Mouse (Mus musculus) large intestine, adult 2 months (tissue): ENCODE data around the gene Ggta1. TPM values are rescaled to one million over a fixed set of nuclear protein-coding genes. Genes with fewer than 3 reads are reported as not detected.

Source experiments
- DNase-seq: peaks from one replicate; pipeline ENCODE4 v3.0.0-alpha.2; 2012; ENCODE audit warnings: low read depth, low spot score
- WGBS: fragments of 180-500 bp; shearing (Covaris S2); methylation state at CpG from one replicate; pipeline ENCODE4 v1.1.7; 2018; 5-methylcytosine and 5-hydroxymethylcytosine counted together
- polyA plus RNA-seq: library from polyadenylated mRNA; depleted of rRNA; stranded (reverse); fragments of >200 nt; gene quantifications from 2 replicates; pipeline ENCODE4 v1.2.3, GENCODE M21; 2012

Ggta1 gene
- polyA plus RNA-seq, 1 experiment = 3.9 TPM

GRCm38 (mm10) chr2:35443981-35444763 lies 18.9 kb downstream of the Ggta1 start:
- WGBS = 47% methylated on average over 16 of the region's 16 CpGs
- DNase-seq = no peak

DNA sequence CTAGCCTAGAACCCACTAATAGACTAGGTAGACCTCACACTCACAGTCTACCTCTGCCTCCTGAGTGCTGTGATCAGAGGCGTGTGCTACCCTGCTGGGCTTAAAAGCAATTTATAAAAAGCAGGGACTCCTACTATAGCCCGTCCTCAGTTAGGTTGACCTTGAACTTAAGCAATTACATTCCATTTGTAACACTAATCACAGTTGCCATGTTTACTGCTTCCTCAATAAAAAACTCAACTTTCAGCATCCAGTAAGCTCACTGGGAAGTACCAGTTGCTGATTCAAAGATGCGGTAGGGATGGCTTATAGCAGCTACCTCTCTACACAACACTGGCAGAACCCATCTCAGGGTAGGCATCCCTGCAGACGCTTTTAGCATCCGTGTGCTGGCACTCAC lies 19.7 kb downstream of the Ggta1 start:
- no peak for DNase-seq
- 38% methylated on average over 5 of the region's 5 CpGs for WGBS

DNA sequence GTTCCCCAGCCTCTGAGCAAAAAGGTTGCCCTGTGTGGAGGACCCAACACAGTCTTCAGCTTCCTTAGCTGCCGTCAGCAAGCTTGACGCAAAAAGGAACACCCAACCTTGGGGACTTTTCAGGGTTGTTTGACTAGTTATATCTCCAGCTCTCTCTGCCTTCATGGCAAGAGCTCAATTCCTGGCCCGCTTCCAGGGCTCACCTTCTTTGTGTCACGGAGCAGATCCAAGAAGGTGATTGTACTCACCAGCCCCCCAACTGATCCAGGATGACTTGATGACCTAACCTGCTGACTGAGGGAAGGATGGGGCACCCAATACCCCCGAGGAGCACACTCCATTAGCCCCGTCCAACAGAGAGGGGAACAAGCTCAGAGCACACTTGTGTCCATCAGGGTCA lies 21.0 kb downstream of the Ggta1 start:
- 59% methylated on average over 6 of the region's 6 CpGs for WGBS
- DNase-seq = no peak

DNA sequence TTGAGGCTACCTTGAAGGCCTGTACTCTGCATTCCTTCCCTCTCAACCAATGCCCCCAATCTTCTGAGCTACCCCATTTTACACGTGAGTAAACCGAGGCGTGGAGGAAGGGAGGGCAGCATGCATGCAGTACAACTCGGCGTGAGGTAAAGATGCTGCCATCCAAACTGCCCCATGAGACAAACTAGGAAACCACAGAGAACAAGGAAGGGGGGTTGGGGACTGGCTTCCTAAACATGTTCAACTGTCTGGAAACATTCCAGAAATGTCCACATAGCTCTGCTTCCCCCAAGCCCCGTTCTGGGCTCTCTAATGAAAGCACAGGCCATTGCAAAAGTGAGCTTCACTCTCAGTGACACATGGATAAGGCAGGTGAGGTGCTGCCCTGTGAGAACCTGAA lies 21.6 kb downstream of the Ggta1 start:
- WGBS = 71% methylated on average over 6 of the region's 6 CpGs
- no peak for DNase-seq

DNA sequence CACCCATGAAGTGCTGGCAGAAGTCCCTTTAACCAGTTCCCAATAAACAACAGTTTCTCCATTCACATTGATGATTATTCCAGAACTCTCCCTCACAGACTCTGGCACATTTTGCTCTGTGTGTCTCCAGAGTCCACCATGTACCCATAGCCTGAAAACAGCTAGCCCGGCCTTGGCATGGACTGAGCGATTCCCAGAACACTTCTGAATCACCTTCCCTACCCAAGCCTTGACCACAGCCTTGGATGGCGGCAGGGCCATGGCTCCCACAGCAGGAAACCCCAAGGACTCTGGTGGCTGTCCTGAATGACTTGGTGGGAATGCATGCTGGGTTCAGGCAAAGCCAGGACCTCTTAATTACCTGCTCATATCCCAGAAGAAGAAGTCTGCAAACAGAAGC lies 22.6 kb downstream of the Ggta1 start:
- no peak for DNase-seq
- 87% methylated on average over 3 of the region's 3 CpGs for WGBS

- 86% methylated on average over 2 of the region's 2 CpGs for WGBS
- DNase-seq = no peak
These were observed 25.2 kb downstream of the Ggta1 start for GRCm38 (mm10) chr2:35437796-35438195.

DNA sequence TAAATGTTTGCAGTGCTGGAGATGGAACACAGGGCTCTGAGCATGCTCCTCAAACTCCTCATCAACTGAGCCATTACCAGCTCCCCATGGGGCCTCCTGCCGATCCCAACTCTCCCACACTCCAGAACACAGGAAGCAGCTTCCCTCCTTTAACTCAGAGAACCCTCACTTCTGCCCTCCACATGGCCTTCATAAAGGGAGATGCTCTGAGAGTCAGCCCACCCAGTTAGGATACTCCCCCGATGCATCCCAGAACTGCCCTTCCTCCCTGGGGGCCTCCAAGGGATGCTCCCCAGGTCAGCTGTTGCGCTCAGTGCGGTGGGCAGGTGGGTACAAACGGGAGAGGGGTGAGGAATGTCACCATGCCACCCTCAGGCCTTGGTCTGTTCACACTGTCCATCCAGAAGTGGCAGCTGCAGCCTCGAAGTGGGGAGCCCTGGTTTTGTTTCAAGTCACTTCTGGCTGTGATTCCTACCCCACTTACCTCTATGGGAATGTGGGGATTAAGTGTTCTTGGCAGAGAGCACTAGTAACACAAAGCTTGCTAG lies 28.4 kb downstream of the Ggta1 start:
- DNase-seq = no peak

GRCm38 (mm10) chr2:35433428-35433827 lies 29.6 kb downstream of the Ggta1 start:
- 67% methylated on average over 4 of the region's 4 CpGs for WGBS
- no peak for DNase-seq

More for the DNA sequence above, 28.4 kb downstream of the Ggta1 start:
- 69% methylated on average over 6 of the region's 6 CpGs for WGBS

GRCm38 (mm10) chr2:35432472-35432871 lies 30.6 kb downstream of the Ggta1 start:
- 26% methylated on average over 7 of the region's 7 CpGs for WGBS
- DNase-seq = no peak

GRCm38 (mm10) chr2:35432011-35432410 lies 31.0 kb downstream of the Ggta1 start:
- DNase-seq = no peak
- WGBS = 19% methylated on average over 7 of the region's 7 CpGs

DNA sequence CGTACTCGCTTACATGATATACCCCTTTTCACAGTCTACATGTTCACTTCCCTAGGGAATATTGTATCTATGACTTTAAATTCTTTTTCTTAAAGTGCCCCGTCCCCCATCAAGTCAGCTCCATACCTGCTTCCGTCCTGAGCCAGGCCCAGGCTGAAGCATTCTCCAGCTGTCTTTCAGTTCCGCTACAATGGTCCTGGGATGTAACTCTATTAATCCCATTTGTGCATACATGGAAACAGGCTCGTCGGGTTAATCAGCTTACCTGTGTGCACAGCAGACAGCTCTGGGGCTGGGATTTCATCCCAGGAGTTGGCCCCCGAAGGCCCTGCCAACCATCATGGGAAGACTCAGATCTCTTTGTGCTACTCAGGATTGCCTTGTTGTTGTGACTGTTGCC lies 32.2 kb downstream of the Ggta1 start:
- no peak for DNase-seq
- 89% methylated on average over 8 of the region's 8 CpGs for whole genome bisulfite sequencing

DNA sequence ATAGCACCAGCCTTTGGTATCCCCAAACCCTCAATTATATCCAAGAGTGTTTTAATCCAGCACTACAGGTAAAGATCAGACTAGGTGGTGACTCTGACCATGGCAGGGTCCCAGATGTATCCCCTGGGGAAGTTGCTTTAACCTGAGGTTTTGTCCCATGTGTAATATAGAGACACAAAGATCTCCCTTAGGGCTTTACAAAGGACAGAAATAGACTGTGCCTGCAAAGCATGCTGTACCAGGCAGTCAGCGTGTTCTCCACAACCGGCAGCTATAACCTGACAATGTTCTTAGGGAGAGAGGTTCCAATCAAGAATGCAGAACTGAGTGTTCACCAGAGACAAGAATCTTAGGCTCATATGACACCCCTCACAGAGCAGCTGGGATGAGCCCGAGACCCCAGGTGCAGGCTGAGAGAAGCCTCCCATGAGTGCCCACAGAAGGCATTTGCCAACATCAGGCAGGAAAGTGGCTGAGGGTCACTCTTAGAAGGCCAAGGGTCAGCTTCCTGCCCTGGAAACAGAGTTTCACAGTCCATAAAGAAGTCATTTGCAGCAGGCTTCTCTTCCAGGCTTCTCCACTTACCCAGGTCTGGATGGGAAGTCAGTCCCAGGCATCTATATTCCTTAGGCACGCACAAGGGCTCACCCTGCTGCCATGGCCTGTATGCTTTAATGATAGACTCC lies 34.3 kb downstream of the Ggta1 start:
- 83% methylated on average over 4 of the region's 4 CpGs for WGBS
- no peak for DNase-seq

GRCm38 (mm10) chr2:35427559-35427958 lies 35.5 kb downstream of the Ggta1 start:
- 37% methylated on average over 2 of the region's 2 CpGs for WGBS
- no peak for DNase-seq

- WGBS = 100% methylated on average over 1 of the region's 1 CpGs
- no peak for DNase-seq
These were observed 39.2 kb downstream of the Ggta1 start for GRCm38 (mm10) chr2:35423711-35424339.

DNA sequence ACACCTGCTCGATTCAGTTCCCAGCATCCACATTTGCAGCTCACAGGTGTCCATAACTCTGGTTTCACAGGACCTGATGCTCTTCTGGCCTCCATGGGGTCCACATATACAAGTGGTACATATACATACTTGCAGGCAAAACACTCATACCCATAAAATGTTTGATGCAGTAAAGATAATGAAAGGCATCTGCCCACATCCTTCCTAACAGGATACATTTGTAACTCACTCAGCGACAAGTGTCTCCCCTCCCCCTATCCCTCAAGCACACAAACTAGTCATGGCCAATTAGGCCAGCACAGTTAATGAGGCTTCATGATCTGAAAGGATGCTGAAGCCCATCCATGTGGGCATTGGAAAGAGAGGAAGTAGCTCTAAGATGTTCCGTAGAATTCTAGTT lies 40.6 kb downstream of the Ggta1 start:
- 88% methylated on average over 3 of the region's 3 CpGs for WGBS
- DNase-seq = no peak

- DNase-seq = no peak
- WGBS = 66% methylated on average over 1 of the region's 1 CpGs
These were observed 42.4 kb downstream of the Ggta1 start for GRCm38 (mm10) chr2:35420681-35421080.

DNA sequence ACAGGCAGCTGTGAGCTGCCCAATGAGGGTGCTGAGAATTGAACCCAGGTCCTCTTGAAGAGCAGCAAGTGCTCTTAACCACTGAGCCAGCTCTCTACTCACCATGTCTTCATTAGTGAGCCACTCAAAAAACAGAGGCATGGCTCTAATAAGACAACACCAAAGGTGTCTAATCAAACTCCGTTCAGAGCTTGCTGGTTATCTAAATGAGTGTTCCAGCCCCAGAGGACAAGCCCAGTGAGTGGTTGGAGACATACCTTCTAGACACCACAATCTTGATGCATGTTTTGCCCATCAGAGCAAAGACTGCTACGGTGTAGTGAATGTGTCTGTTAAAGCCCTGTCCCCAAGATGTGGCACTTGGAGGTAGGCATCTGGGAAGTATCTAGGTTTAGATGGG lies 43.4 kb downstream of the Ggta1 start:
- no peak for DNase-seq
- 99% methylated on average over 2 of the region's 2 CpGs for WGBS

GRCm38 (mm10) chr2:35419243-35419642 lies 43.8 kb downstream of the Ggta1 start:
- no peak for DNase-seq
- WGBS = 85% methylated on average over 4 of the region's 4 CpGs

DNA sequence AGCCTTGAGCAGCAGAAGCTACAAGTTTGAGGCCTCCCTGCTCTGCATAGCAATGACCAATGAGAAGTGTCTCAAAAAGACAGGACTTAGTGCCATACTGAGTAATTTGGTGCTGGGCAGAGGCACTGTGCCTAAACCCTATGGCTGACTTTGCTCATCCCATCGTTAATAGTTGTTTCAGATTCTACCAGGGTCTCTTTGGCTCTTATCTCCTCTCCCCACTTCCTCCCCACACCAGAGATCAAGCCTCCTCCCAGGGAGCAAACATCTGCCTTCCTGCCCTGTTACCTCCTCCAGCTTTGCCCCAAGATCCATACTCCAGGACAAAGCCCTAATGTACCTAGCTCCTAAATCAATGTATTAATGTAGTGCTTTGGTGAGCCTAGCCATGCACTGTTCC lies 45.8 kb downstream of the Ggta1 start:
- 63% methylated on average over 1 of the region's 1 CpGs for WGBS
- DNase-seq = no peak

- WGBS = 69% methylated on average over 6 of the region's 6 CpGs
- DNase-seq = no peak
These were observed 46.6 kb downstream of the Ggta1 start for GRCm38 (mm10) chr2:35416473-35416872.

- DNase-seq = no peak
- 94% methylated on average over 3 of the region's 3 CpGs for WGBS
These were observed 50.2 kb downstream of the Ggta1 start for GRCm38 (mm10) chr2:35412810-35413209.
